Mouse (Mus musculus) heart, embryonic 16.5 days (tissue): ENCODE data around the gene Ambra1. TPM values are rescaled to one million over a fixed set of nuclear protein-coding genes. Genes with fewer than 3 reads are reported as not detected.
A peak's percentile ranks its signal among the peaks of the same experiment; 100 is the strongest.

Source experiments
- ATAC-seq: fragments of 200-750 bp; cut with Nextera tagmentation; replicated peaks from 2 replicates; pipeline ENCODE4 v1.8.0; 2017; ENCODE audit warnings: moderate number of reproducible peaks; ENCODE audit not compliant: insufficient read depth, low FRiP score; ENCODE audit errors: extremely low read depth
- H3K27ac ChIP-seq: fragments of 300-500 bp; sonication (generic); 2 replicates; pipeline ENCODE4 v1.5.1; 2014; ENCODE audit warnings: mild to moderate bottlenecking, low read length, control low read depth, moderate library complexity
- H3K27me3 ChIP-seq: fragments of 300-500 bp; sonication (generic); 2 replicates; pipeline ENCODE4 v1.6.1; 2014; ENCODE audit warnings: low read length, mixed read lengths; ENCODE audit not compliant: control insufficient read depth, insufficient read depth
- H3K36me3 ChIP-seq: fragments of 300-500 bp; sonication (generic); 2 replicates; pipeline ENCODE4 v1.6.1; 2014; ENCODE audit not compliant: control insufficient read depth, insufficient read depth
- H3K4me1 ChIP-seq: fragments of 300-500 bp; sonication (generic); 2 replicates; pipeline ENCODE4 v1.6.1; 2014; ENCODE audit warnings: low read length, mixed read lengths; ENCODE audit not compliant: control insufficient read depth, insufficient read depth
- H3K4me2 ChIP-seq: fragments of 300-500 bp; sonication (generic); 2 replicates; pipeline ENCODE4 v1.6.1; 2014; ENCODE audit warnings: low read depth, mild to moderate bottlenecking, control low read depth, low read length
- H3K4me3 ChIP-seq: fragments of 300-500 bp; sonication (generic); 2 replicates; pipeline ENCODE4 v1.5.1; 2014; ENCODE audit warnings: mild to moderate bottlenecking, control low read depth, low read length
- H3K9ac ChIP-seq: fragments of 300-500 bp; sonication (generic); 2 replicates; pipeline ENCODE4 v1.6.1; 2014; ENCODE audit warnings: low read length, control low read depth
- H3K9me3 ChIP-seq: fragments of 300-500 bp; sonication (generic); replicated peaks from 2 replicates; pipeline ENCODE4 v1.6.1; 2016; ENCODE audit warnings: low read length; ENCODE audit not compliant: control insufficient read depth
- WGBS: fragments of 180-500 bp; shearing (Covaris S2); extraction: QIAGEN DNeasy Blood & Tissue Kit; methylation state at CpG from one replicate; pipeline ENCODE4 v1.1.7; 2014; 5-methylcytosine and 5-hydroxymethylcytosine counted together
- polyA plus RNA-seq: library from polyadenylated mRNA; unstranded; fragments of >200 nt; fragmentation: Nextera tagmentation; extraction: Ambion mirVana; gene quantifications from 2 replicates; pipeline ENCODE4 v1.2.1, GENCODE M21; 2015

The Ambra1 gene
- polyA plus RNA-seq, 1 experiment from 2014 or later = 11.3 TPM

- ATAC-seq = peak; percentile 53
- Histone ChIP-seq H3K4me2 (no peak overlapping the region), H3K4me1 (peaks cover 45% of the 10 kb centered on the region), H3K9ac (peak overlapping the region; percentile 47; the same call in 1 of the 2 replicates), H3K27ac (peak overlapping the region; percentile 21; the same call in 1 of the 2 replicates), H3K9me3 (no peaks in the 10 kb centered on the region), H3K4me3 (no peak overlapping the region), H3K27me3 (no peaks in the 10 kb centered on the region), H3K36me3 (peaks cover 22% of the 10 kb centered on the region)
- WGBS = 38% methylated on average over 13 of the region's 13 CpGs
These were observed 214.4 kb downstream of the Ambra1 start for GRCm38 (mm10) chr2:91944170-91944950.

GRCm38 (mm10) chr2:91945483-91945882, 215.5 kb downstream of the Ambra1 start, which contains the start of gene Gm9821:
Gene Gm9821 (plus strand): TSS chr2:91945703.
- H3K36me3 ChIP-seq = peaks cover 11% of the 10 kb centered on the region
- peak within 1 kb of the TSS; percentile 81; the same call in 1 of the 2 replicates for H3K4me2 ChIP-seq
- H3K27ac ChIP-seq = peak within 1 kb of the TSS; percentile 37; the same call in 1 of the 2 replicates
- no peak for ATAC-seq
- H3K9ac ChIP-seq = peak within 1 kb of the TSS; percentile 47; the same call in 1 of the 2 replicates
- H3K4me3 ChIP-seq = no peak within 1 kb of the TSS
- no peaks in the 10 kb centered on the region for H3K9me3 ChIP-seq
- 94% methylated on average over 18 of the region's 18 CpGs for WGBS
- H3K4me1 ChIP-seq = peaks cover 56% of the 10 kb centered on the region
- H3K27me3 ChIP-seq = no peaks in the 10 kb centered on the region

- ATAC-seq = no peak
- 34% methylated on average over 6 of the region's 6 CpGs for WGBS
- no peaks in the 10 kb centered on the region for H3K27me3 ChIP-seq
- peaks cover 8% of the 10 kb centered on the region for H3K36me3 ChIP-seq
- H3K4me1 ChIP-seq = peaks cover 60% of the 10 kb centered on the region
- H3K4me3 ChIP-seq = no peak overlapping the region
- no peaks in the 10 kb centered on the region for H3K9me3 ChIP-seq
- H3K4me2 ChIP-seq = peak overlapping the region; percentile 81; the same call in 1 of the 2 replicates
- H3K9ac ChIP-seq = peak overlapping the region; percentile 52
- H3K27ac ChIP-seq = peak overlapping the region; percentile 37
These were observed 216.9 kb downstream of the Ambra1 start for GRCm38 (mm10) chr2:91946836-91947235.

GRCm38 (mm10) chr2:91947397-91948150, 217.6 kb downstream of the Ambra1 start:
- Histone ChIP-seq H3K4me1 (peaks cover 60% of the 10 kb centered on the region), H3K36me3 (peaks cover 4% of the 10 kb centered on the region), H3K27ac (peak overlapping the region; percentile 37), H3K9me3 (no peaks in the 10 kb centered on the region), H3K9ac (peak overlapping the region; percentile 61), H3K4me3 (peak overlapping the region; percentile 8), H3K4me2 (peak overlapping the region; percentile 81), H3K27me3 (no peaks in the 10 kb centered on the region)
- no peak for ATAC-seq
- WGBS = 38% methylated on average over 11 of the region's 11 CpGs

GRCm38 (mm10) chr2:91948151-91948509, 218.2 kb downstream of the Ambra1 start:
- Histone ChIP-seq H3K27ac (peak overlapping the region; percentile 37), H3K9me3 (no peaks in the 10 kb centered on the region), H3K4me3 (peak overlapping the region; percentile 8), H3K4me1 (peaks cover 61% of the 10 kb centered on the region), H3K27me3 (no peaks in the 10 kb centered on the region), H3K9ac (peak overlapping the region; percentile 61), H3K4me2 (peak overlapping the region; percentile 81), H3K36me3 (peaks cover 4% of the 10 kb centered on the region)
- no peak for ATAC-seq
- WGBS = 64% methylated on average over 6 of the region's 6 CpGs

- Histone ChIP-seq H3K4me1 (peaks cover 68% of the 10 kb centered on the region), H3K9ac (peak overlapping the region; percentile 84), H3K27me3 (no peaks in the 10 kb centered on the region), H3K4me2 (peak overlapping the region; percentile 81), H3K36me3 (peaks cover 4% of the 10 kb centered on the region), H3K4me3 (peak overlapping the region; percentile 56), H3K27ac (peak overlapping the region; percentile 99), H3K9me3 (no peaks in the 10 kb centered on the region)
- WGBS = 37% methylated on average over 3 of the region's 3 CpGs
- ATAC-seq = no peak
These were observed 218.9 kb downstream of the Ambra1 start for GRCm38 (mm10) chr2:91948792-91949241.

GRCm38 (mm10) chr2:91949411-91950274, 219.7 kb downstream of the Ambra1 start:
- ATAC-seq = peak; percentile 67
- Histone ChIP-seq H3K4me1 (peaks cover 70% of the 10 kb centered on the region), H3K36me3 (peaks cover 4% of the 10 kb centered on the region), H3K9ac (peak overlapping the region; percentile 84), H3K27ac (peak overlapping the region; percentile 99), H3K4me2 (peak overlapping the region; percentile 81), H3K9me3 (no peaks in the 10 kb centered on the region), H3K27me3 (no peaks in the 10 kb centered on the region), H3K4me3 (peak overlapping the region; percentile 56)
- WGBS = 40% methylated on average over 17 of the region's 17 CpGs

- WGBS = 14% methylated on average over 15 of the region's 15 CpGs
- peak overlapping the region; percentile 81 for H3K4me2 ChIP-seq
- peak; percentile 83 for ATAC-seq
- no peaks in the 10 kb centered on the region; the same call in 1 of the 2 replicates for H3K36me3 ChIP-seq
- peak overlapping the region; percentile 56 for H3K4me3 ChIP-seq
- H3K4me1 ChIP-seq = peaks cover 72% of the 10 kb centered on the region
- H3K9ac ChIP-seq = peak overlapping the region; percentile 84
- peak overlapping the region; percentile 99 for H3K27ac ChIP-seq
- no peaks in the 10 kb centered on the region for H3K9me3 ChIP-seq
- no peaks in the 10 kb centered on the region for H3K27me3 ChIP-seq
These were observed 220.5 kb downstream of the Ambra1 start for GRCm38 (mm10) chr2:91950275-91951085.
